11 mouse cellular contexts compared by ENCODE assay signal in genomic region chr17:9895686-9896082, GRCm38 (mm10).
DNase-seq lines count a peak whose midpoint lies in the region; ATAC-seq and TF ChIP-seq lines count a peak whose summit lies in the region.
"Had no signal": no experiment of that assay in that cellular context is flagged by ENCODE, and none has a peak within 500 bp of the region (broad histone marks: within the 10 kb centered on the region; RNA-seq: fewer than 3 reads in every experiment).

No protein-coding gene starts in this region.

- TF ChIP-seq CTCF in left cerebral cortex, adult 2 months (IDR thresholded peaks at IDR 0.05) = no peak

- H3K36me3 ChIP-seq in heart, embryonic 12.5 days = no peaks in the 10 kb centered on the region
- H3K36me3 ChIP-seq in liver, embryonic 16.5 days (ENCODE audit: control insufficient read depth, insufficient read depth) = no peaks in the 10 kb centered on the region
- H3K36me3 ChIP-seq in liver, embryonic 12.5 days = no peaks in the 10 kb centered on the region
- no peaks in the 10 kb centered on the region for H3K36me3 ChIP-seq in embryonic facial prominence, embryonic 15.5 days
- H3K36me3 ChIP-seq in limb, embryonic 15.5 days = no peaks in the 10 kb centered on the region

- no peak for DNase-seq in heart, postnatal 25 days (ENCODE audit: low spot score)
- no peak for DNase-seq in left cerebral cortex, adult 2 months (ENCODE audit: extremely low spot score in 1 of 2, low spot score in 2 of 2)
- no peak for DNase-seq in cerebellum, postnatal 4 days (ENCODE audit: low spot score in 2 of 2)
- DNase-seq: cerebellum, adult 18-20 months had no signal

- H3K4me2 ChIP-seq in heart, embryonic 12.5 days = peak overlapping the region; percentile 22
- no peak overlapping the region for H3K4me2 ChIP-seq in liver, embryonic 16.5 days (ENCODE audit: low read depth, low read length)
- no peak overlapping the region for H3K4me2 ChIP-seq in liver, embryonic 12.5 days
- H3K4me2 ChIP-seq in embryonic facial prominence, embryonic 15.5 days (replicated peaks) = no peak overlapping the region
- H3K4me2 ChIP-seq in limb, embryonic 15.5 days = no peak overlapping the region

- no peak overlapping the region for H3K4me3 ChIP-seq in heart, embryonic 12.5 days
- H3K4me3 ChIP-seq in liver, embryonic 16.5 days (ENCODE audit: low read depth, low read length) = no peak overlapping the region
- H3K4me3 ChIP-seq in liver, embryonic 12.5 days = no peak overlapping the region
- no peak overlapping the region for H3K4me3 ChIP-seq in embryonic facial prominence, embryonic 15.5 days (replicated peaks)
- H3K4me3 ChIP-seq in limb, embryonic 15.5 days = no peak overlapping the region
- H3K4me3 ChIP-seq in left cerebral cortex, adult 2 months = no peak overlapping the region
- H3K4me3 ChIP-seq: megakaryocyte, embryonic 14.5 days had no signal

- peaks cover 35% of the 10 kb centered on the region for H3K4me1 ChIP-seq in heart, embryonic 12.5 days (replicated peaks)
- no peaks in the 10 kb centered on the region; the same call in 1 of the 2 replicates for H3K4me1 ChIP-seq in liver, embryonic 16.5 days (ENCODE audit: control insufficient read depth, low read depth, low read length)
- 0 out of 2 replicates have a peak, but pooled peaks cover 6% of the 10 kb centered on the region for H3K4me1 ChIP-seq in liver, embryonic 12.5 days
- peaks cover 9% of the 10 kb centered on the region; the same call in 1 of the 2 replicates for H3K4me1 ChIP-seq in embryonic facial prominence, embryonic 15.5 days
- H3K4me1 ChIP-seq in limb, embryonic 15.5 days = peaks cover 14% of the 10 kb centered on the region
- H3K4me1 ChIP-seq: megakaryocyte, embryonic 14.5 days had no signal

- 0 out of 2 replicates have a peak overlapping the region, but pooled peaks have one; percentile 44 for H3K9ac ChIP-seq in heart, embryonic 12.5 days
- H3K9ac ChIP-seq in liver, embryonic 16.5 days (ENCODE audit: low read depth, low read length) = no peak overlapping the region
- H3K9ac ChIP-seq in liver, embryonic 12.5 days = no peak overlapping the region
- H3K9ac ChIP-seq in embryonic facial prominence, embryonic 15.5 days = no peak overlapping the region
- H3K9ac ChIP-seq in limb, embryonic 15.5 days = no peak overlapping the region

- ATAC-seq in heart, embryonic 12.5 days (ENCODE audit: insufficient number of reproducible peaks, low FRiP score) = peak; percentile 10; the same call in 1 of the 2 replicates
- no peak for ATAC-seq in liver, embryonic 16.5 days (ENCODE audit: low read depth)
- no peak for ATAC-seq in liver, embryonic 12.5 days
- no peak for ATAC-seq in embryonic facial prominence, embryonic 15.5 days (ENCODE audit: insufficient number of reproducible peaks, low FRiP score, low TSS enrichment, low read depth)
- no peak for ATAC-seq in limb, embryonic 15.5 days (ENCODE audit: insufficient number of reproducible peaks, low FRiP score, low TSS enrichment, low read depth)
- ATAC-seq: forebrain, embryonic 14.5 days had no signal

- no peaks in the 10 kb centered on the region for H3K27me3 ChIP-seq in heart, embryonic 12.5 days (replicated peaks)
- H3K27me3 ChIP-seq in liver, embryonic 16.5 days (ENCODE audit: control insufficient read depth, insufficient read depth, low read depth, low read length) = no peaks in the 10 kb centered on the region
- H3K27me3 ChIP-seq in liver, embryonic 12.5 days (replicated peaks) = no peaks in the 10 kb centered on the region
- H3K27me3 ChIP-seq in embryonic facial prominence, embryonic 15.5 days = no peaks in the 10 kb centered on the region; the same call in 1 of the 2 replicates
- H3K27me3 ChIP-seq in limb, embryonic 15.5 days = no peaks in the 10 kb centered on the region
- H3K27me3 ChIP-seq: megakaryocyte, embryonic 14.5 days had no signal

- peak overlapping the region; percentile 87 for H3K27ac ChIP-seq in heart, embryonic 12.5 days (ENCODE audit: poor library complexity, severe bottlenecking)
- H3K27ac ChIP-seq in liver, embryonic 16.5 days (ENCODE audit: low read length) = 0 out of 2 replicates have a peak overlapping the region, but pooled peaks have one; percentile 37
- H3K27ac ChIP-seq in liver, embryonic 12.5 days = no peak overlapping the region
- peak overlapping the region; percentile 51 for H3K27ac ChIP-seq in embryonic facial prominence, embryonic 15.5 days (replicated peaks)
- peak overlapping the region; percentile 75 for H3K27ac ChIP-seq in limb, embryonic 15.5 days
- no peak overlapping the region for H3K27ac ChIP-seq in left cerebral cortex, adult 2 months

- H3K9me3 ChIP-seq in heart, embryonic 12.5 days (replicated peaks) = no peaks in the 10 kb centered on the region
- no peaks in the 10 kb centered on the region for H3K9me3 ChIP-seq in liver, embryonic 16.5 days (replicated peaks; ENCODE audit: control insufficient read depth, low read length)
- H3K9me3 ChIP-seq in liver, embryonic 12.5 days (replicated peaks) = no peaks in the 10 kb centered on the region
- H3K9me3 ChIP-seq in embryonic facial prominence, embryonic 15.5 days (replicated peaks) = no peaks in the 10 kb centered on the region
- no peaks in the 10 kb centered on the region for H3K9me3 ChIP-seq in limb, embryonic 15.5 days

- WGBS in heart, embryonic 12.5 days = 55% methylated on average over 7 of the region's 7 CpGs
- 64% methylated on average over 7 of the region's 7 CpGs for WGBS in liver, embryonic 16.5 days (ENCODE audit: insufficient replicate concordance)
- WGBS in liver, embryonic 12.5 days (ENCODE audit: insufficient replicate concordance) = 69% methylated on average over 7 of the region's 7 CpGs
- WGBS in embryonic facial prominence, embryonic 15.5 days = 63% methylated on average over 7 of the region's 7 CpGs
- 55% methylated on average over 7 of the region's 7 CpGs for WGBS in limb, embryonic 15.5 days

- intact Hi-C loops in heart, postnatal 25 days (cut with DNase I) = loop anchor here (2.0 to 10.0 kb wide), 3 partner anchors 135 to 599 kb away; no protein-coding TSS in a partner anchor
- intact Hi-C loops in left cerebral cortex, adult 2 months (cut with DNase I) = loop anchor here (10.0 kb wide), 1 partner anchor 599 kb away; no protein-coding TSS in a partner anchor

Comparison
In these comparisons a context has a peak if more than half of its experiments do, and no peak if none do; other contexts are left out.
1. H3K27ac ChIP-seq: peak in heart, embryonic 12.5 days (single experiment), liver, embryonic 16.5 days (single experiment), embryonic facial prominence, embryonic 15.5 days (single experiment) and limb, embryonic 15.5 days (single experiment); none in liver, embryonic 12.5 days (single experiment) and left cerebral cortex, adult 2 months (single experiment).